Mouse (Mus musculus) kidney, adult 2 months (tissue): ENCODE measurements around the gene Ubr7. TPM values are rescaled to one million over a fixed set of nuclear protein-coding genes. Genes with fewer than 3 reads are reported as not detected.

ENCODE experiments used
- DNase-seq: peaks from one replicate; pipeline ENCODE4 v3.0.0; 2021
- H3K27ac ChIP-seq: fragments of 200-500 bp; 2 replicates; pipeline ENCODE4 v1.5.1; 2012; ENCODE audit warnings: low read depth, low read length, control low read depth, inconsistent platforms; ENCODE audit not compliant: insufficient read depth
- H3K27me3 ChIP-seq: fragments of 200-500 bp; replicated peaks from 2 replicates; pipeline ENCODE4 v1.6.1; 2012; ENCODE audit warnings: mild to moderate bottlenecking, moderate library complexity, low read length, inconsistent platforms; ENCODE audit not compliant: control insufficient read depth, insufficient read depth
- H3K36me3 ChIP-seq: fragments of 200-500 bp; 2 replicates; pipeline ENCODE4 v1.6.1; 2012; ENCODE audit warnings: mild to moderate bottlenecking, moderate library complexity, low read length, inconsistent platforms; ENCODE audit not compliant: control insufficient read depth, insufficient read depth
- H3K4me1 ChIP-seq: fragments of 200-500 bp; 2 replicates; pipeline ENCODE4 v1.6.1; 2011; ENCODE audit warnings: low read length; ENCODE audit not compliant: control insufficient read depth, insufficient read depth
- H3K4me3 ChIP-seq: fragments of 200-500 bp; 2 replicates; pipeline ENCODE4 v1.5.1; 2011; ENCODE audit warnings: mild to moderate bottlenecking, low read depth, low read length, control low read depth; ENCODE audit not compliant: insufficient read depth
- CTCF ChIP-seq: fragments of 200-500 bp; conservative IDR thresholded peaks from 2 replicates; pipeline ENCODE4 v1.5.1; 2011; ENCODE audit warnings: low read depth, mild to moderate bottlenecking, control low read depth, low read length, moderate library complexity, mixed read lengths; ENCODE audit not compliant: insufficient read depth, insufficient read length
- POLR2A ChIP-seq: fragments of 200-500 bp; IDR thresholded peaks from one replicate; pipeline ENCODE4 v1.6.1; 2011; ENCODE audit warnings: low read depth, low read length, control low read depth
- WGBS: fragments of 180-500 bp; shearing (Covaris S2); methylation state at CpG from one replicate; pipeline ENCODE4 v1.1.7; 2018; 5-methylcytosine and 5-hydroxymethylcytosine counted together
- polyA plus RNA-seq: library from polyadenylated mRNA; depleted of rRNA; stranded (reverse); fragments of >200 nt; gene quantifications from 2 replicates; pipeline ENCODE4 v1.2.3, GENCODE M21; 2012

Ubr7 gene
- polyA plus RNA-seq, 1 experiment = 14.8 TPM

DNA sequence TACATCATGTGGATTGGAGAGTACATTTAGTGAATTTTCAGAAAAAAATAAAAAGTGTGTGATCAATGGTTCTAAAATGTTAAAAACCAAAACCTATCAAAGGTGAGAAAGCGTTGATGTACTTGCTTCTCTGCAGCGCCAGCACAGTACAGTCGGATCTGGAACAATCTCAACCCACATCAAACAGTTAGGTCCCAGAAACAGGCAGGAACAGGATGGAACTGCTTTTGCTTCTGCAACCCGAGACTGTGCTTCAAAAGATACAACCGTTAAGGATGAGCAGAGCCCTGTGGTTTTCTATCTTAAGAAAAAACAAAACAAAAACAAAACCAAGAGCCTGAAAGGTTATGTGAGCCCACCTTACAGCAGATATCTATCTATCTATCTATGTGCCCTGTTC lies 25.1 kb downstream of the Ubr7 start:
- H3K4me3 ChIP-seq = no peak overlapping the region
- DNase-seq = no peak
- WGBS = 77% methylated on average over 5 of the region's 5 CpGs
- H3K4me1 ChIP-seq = no peaks in the 10 kb centered on the region
- no peak overlapping the region for H3K27ac ChIP-seq
- TF ChIP-seq CTCF (no peak), POLR2A (no peak)
- H3K36me3 ChIP-seq = no peaks in the 10 kb centered on the region; the same call in none of the 2 replicates
- H3K27me3 ChIP-seq = no peaks in the 10 kb centered on the region

- H3K27me3 ChIP-seq = no peaks in the 10 kb centered on the region
- no peak overlapping the region for H3K27ac ChIP-seq
- DNase-seq = no peak
- no peaks in the 10 kb centered on the region; the same call in none of the 2 replicates for H3K36me3 ChIP-seq
- 89% methylated on average over 19 of the region's 19 CpGs for WGBS
- no peaks in the 10 kb centered on the region for H3K4me1 ChIP-seq
- H3K4me3 ChIP-seq = no peak overlapping the region
- no peak for TF ChIP-seq CTCF
- no peak for TF ChIP-seq POLR2A
Observed at GRCm38 (mm10) chr12:102784899-102785592, 27.3 kb downstream of the Ubr7 start.

- Histone ChIP-seq H3K36me3 (no peaks in the 10 kb centered on the region; the same call in none of the 2 replicates), H3K4me3 (no peak overlapping the region), H3K27ac (no peak overlapping the region), H3K4me1 (no peaks in the 10 kb centered on the region), H3K27me3 (no peaks in the 10 kb centered on the region)
- DNase-seq = no peak
- TF ChIP-seq POLR2A (no peak), CTCF (no peak)
- 91% methylated on average over 5 of the region's 5 CpGs for WGBS
Observed at GRCm38 (mm10) chr12:102785593-102785985, 27.8 kb downstream of the Ubr7 start.

DNA sequence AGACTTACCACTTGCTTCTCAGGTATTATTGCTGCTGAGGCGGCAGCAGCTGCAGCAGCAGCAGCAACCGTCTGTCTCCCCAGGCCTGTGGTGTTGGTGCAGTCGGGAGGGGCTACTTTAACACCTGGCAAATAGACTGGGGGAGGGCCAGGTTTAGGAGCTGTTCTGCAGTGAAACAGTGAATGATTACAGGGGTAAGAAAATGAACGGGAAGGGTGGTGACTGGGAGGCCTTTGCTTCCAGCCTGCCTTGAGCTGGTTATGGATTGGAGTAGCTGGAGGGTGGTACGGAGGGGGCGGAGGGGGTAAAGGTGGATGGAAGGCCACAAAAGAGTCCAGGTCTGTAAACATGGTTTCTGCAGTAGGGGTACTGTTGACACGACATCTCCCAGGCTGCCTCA lies 30.2 kb downstream of the Ubr7 start:
- peak; percentile 12 for DNase-seq
- TF ChIP-seq POLR2A (no peak), CTCF (no peak)
- Histone ChIP-seq H3K36me3 (no peaks in the 10 kb centered on the region; the same call in none of the 2 replicates), H3K27me3 (no peaks in the 10 kb centered on the region), H3K4me3 (no peak overlapping the region), H3K27ac (no peak overlapping the region), H3K4me1 (no peaks in the 10 kb centered on the region)
- WGBS = 72% methylated on average over 7 of the region's 7 CpGs

- H3K27ac ChIP-seq = no peak overlapping the region
Observed at GRCm38 (mm10) chr12:102799528-102799927, 41.8 kb downstream of the Ubr7 start.

DNA sequence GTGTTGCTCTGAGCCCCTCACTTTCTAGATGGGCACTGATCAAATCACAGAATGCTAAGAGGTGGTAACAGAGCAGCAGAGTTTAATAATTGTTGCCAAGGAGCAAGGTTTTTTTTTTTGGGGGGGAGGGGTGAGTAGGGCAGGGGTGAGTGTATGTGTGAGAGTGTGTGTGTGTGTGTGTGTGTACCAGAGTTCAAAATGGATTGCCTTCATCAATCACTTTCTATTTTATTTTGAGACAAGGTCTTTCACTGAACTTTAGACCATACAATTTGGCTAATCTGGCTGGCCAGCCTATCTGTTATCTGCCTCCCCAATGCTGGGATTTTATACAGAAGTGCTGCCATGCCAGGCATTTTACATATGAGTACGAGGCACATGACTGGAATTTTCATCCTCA lies 57.1 kb downstream of the Ubr7 start:
- no peak overlapping the region for H3K27ac ChIP-seq
- peaks cover 1% of the 10 kb centered on the region; the same call in 1 of the 2 replicates for H3K36me3 ChIP-seq
- WGBS = 94% methylated on average over 1 of the region's 1 CpGs
- DNase-seq = no peak
- H3K4me1 ChIP-seq = no peaks in the 10 kb centered on the region
- no peak overlapping the region for H3K4me3 ChIP-seq
- no peak for TF ChIP-seq POLR2A
- TF ChIP-seq CTCF = no peak
- no peaks in the 10 kb centered on the region for H3K27me3 ChIP-seq

More at GRCm38 (mm10) chr12:102799528-102799927, 41.8 kb downstream of the Ubr7 start:
- Histone ChIP-seq H3K4me3 (no peak overlapping the region), H3K4me1 (no peaks in the 10 kb centered on the region), H3K36me3 (no peaks in the 10 kb centered on the region), H3K27me3 (no peaks in the 10 kb centered on the region)
- 94% methylated on average over 2 of the region's 2 CpGs for WGBS
- no peak for DNase-seq
- no peak for TF ChIP-seq CTCF
- no peak for TF ChIP-seq POLR2A

DNA sequence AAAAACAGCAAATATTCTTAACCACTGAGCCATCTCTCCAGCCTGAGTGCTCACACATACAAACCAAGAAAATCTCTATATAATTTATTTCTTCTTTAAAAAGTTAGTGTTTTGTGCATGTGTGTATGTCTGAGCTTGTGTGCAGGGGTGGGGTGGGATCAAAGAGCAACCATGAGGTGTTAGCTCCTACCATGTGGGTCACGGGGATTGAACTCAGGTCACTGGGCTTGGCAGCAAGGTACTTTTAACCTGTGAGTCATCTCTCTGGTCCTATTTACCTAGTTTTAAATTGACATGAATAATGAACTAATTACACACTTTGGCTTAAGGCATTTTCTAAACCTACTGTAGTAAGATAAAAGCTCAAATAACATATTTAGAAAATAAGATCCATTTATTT lies 68.6 kb downstream of the Ubr7 start:
- no peak for TF ChIP-seq POLR2A
- no peak for TF ChIP-seq CTCF
- DNase-seq = no peak
- no peaks in the 10 kb centered on the region for H3K36me3 ChIP-seq
- H3K4me3 ChIP-seq = no peak overlapping the region
- no peaks in the 10 kb centered on the region for H3K27me3 ChIP-seq
- WGBS = 64% methylated on average over 1 of the region's 1 CpGs
- H3K4me1 ChIP-seq = 0 out of 2 replicates have a peak, but pooled peaks cover under 1% of the 10 kb centered on the region
- no peak overlapping the region for H3K27ac ChIP-seq
